Mouse (Mus musculus): ENCODE results near the gene Scgb1b10.
"Not testable (repeated sequence)": the region's sequence is repeated elsewhere in the genome, so short reads cannot be mapped to it uniquely, and the experiment has no call there.

Gene Scgb1b10

GRCm38 (mm10) chr7:32100553-32100952 lies at the start of gene Scgb1b10:
Gene Scgb1b10 (plus strand): TSS chr7:32100853.
- DNase-seq (ENCODE audit: low spot score) = not testable (repeated sequence)

All from embryo, embryonic 10.5 days (tissue).